Mouse (Mus musculus): ENCODE measurements around the gene Maea.

Gene Maea

DNA sequence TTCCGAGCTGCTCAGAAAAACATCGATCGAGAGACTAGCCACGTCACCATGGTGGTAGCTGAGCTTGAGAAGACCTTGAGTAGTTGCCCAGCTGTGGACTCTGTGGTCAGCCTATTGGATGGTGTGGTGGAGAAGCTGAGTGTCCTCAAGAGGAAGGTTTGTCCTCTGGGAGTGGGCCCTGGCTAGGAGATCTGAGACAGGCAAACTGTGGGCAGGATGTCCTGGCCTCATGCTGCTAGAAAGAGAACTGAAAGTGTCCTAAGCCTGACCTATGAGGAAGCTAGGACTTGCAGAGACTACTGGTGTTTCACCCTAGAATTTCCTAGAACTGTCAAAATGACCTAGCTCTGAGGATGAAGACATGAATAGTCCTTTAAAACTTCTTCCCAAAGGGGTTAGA lies 23.2 kb downstream of the Maea start:
- no peak for DNase-seq

DNA sequence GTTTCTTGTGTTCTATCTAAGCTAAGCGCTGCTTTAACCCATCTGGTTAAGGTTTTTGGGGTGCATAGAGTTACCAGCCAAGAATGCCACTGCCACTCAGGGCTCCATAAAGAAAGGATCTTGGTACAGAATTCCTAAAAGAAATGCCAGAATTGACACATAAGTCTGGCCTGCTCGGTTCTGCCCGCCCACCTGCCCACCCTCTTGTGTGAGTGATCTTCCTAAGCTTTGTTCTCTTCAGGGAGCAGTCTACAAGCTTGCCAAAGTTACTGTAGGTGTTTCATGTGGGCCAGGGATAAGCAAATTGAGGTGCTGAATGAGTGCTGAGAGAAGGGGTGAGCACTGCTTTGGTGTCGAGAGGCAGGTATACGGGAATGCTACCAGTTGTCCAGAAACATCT lies 28.0 kb downstream of the Maea start:
- DNase-seq, result no peak

DNA sequence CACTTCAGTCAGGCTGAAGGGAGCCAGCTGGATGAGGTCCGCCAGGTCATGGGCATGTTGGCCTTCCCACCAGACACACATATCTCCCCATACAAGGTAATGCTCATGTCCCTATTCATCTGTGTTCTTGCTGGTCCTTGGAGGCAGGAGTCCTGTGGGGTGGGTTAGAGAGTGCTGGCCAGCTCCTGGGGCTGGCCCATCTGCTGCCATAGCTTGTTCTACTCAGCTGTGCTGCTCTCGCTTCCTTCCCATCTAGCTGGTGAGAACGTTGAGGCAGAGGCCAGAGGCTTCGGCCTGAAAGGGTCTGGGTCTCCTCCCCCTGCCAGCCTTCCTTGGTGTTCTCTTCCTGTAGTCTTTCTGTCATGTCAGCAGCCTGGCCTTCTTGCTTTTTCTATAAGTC lies 33.3 kb downstream of the Maea start:
- DNase-seq, result peak in 1 of 2 experiments; percentile 12

DNA sequence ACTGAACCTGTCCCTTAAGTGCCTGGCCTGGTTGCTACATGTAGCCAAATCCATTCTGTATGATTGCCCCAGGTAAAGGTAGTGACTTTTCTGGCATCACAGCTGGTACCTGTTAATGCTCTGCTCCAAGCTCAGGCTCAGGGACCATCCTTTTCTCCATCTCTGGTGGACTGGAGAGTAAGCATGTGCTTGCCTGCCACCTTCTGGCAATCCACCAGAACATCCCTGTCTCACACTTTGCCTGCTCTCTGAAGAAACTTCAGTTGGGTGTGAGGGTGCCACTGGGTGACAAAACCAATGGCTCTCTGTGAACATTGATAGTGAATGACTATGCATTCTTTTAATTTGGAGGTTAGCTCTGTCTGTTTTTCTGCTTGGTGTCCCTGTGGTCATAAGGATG lies 35.8 kb downstream of the Maea start:
- DNase-seq, result peak; percentile 57 to 68

DNA sequence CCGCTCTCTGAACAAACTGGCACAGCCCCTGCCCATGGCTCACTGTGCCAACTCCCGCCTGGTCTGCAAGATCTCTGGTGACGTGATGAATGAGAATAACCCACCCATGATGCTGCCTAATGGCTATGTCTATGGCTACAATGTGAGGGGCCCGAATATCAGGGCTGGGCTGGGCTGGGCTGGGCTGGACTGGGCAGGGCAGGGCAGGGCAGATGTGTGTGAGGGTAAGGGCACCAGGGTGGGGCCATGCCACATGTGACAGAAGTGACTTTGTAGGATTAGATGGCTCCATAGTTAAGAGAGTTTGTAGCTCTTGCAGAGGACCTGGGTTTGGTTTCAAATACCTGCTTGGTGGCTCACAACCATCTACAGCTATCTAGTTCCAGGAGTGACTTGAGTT lies 36.4 kb downstream of the Maea start:
- DNase-seq, result peak; percentile 20 to 38

DNA sequence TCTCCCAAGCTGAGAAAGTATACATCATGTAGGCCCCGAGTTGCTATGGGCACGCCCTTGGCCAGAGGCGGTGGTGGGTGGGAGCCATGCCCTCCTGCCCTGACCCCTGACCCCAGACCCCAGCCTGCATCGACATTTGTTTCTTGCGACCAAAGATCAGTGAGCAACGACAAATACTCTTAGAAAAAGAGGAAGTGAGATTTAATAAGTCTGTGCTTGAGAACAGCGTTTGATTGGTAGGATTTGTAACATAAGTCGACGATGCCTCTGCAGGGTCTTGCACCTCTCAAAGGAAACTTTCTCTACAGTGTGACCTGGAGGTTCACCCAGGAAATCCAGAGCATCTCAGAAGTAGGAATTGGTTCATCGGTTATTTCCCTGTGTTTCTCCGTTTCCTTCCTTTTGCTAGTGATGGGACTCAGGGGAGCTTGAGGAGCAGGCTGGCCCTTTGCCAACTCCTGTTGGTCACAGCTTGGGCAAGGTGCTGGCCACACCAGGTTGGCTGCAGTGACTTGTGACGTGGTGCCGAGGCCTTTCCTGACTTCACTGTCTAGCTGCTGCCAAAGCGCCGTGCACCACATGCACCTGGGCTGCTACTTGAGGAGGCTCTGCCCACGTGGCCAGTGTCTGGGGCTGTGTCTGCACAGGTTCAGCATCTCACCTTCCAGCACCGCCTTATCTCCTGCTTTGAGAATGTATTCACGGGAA lies 37.2 kb downstream of the Maea start:
- DNase-seq, result peak; percentile 42 to 50

DNA sequence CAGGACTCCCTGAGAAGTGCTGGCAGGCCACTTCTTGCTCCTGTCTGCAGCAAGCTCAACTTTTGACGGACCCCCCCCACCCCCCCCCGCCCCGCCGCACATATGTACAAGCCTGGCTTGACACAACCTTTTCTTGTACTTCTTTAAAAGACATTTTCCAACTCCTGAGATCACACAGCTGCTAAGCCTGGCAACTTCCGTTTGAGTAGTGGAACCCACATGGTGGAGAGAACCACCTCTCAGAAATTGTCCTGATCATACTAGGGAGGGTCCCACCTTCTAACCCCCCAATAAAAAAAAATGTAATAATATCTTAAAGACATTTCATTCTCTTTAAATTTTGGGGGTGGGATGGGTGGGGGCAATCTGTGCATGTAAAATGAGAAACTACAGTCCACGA lies 41.9 kb downstream of the Maea start:
- DNase-seq, result no peak

DNA sequence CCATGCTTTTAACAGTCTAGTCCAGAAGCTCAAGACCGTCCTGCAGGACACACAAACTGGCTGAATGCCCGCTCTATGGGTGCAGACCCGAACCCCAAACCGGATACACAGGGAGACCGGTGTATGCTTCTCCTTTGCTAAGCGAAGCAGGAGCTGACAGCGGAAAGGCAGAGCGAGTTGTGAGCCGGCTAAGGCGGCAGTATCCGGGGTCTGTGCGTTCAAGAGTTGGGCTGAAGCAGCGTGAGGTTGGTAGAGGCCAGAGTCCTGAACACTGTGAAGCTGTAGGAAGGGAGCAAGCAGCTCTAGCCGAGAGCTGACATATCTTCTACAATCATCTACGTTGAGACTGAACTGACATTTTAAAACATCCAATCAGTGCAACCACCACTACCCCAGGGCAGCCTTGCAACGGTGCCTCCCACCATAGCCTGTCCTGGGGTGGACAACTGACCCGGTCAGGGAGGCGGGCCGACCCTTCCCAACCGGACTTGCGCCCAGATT lies 42.5 kb downstream of the Maea start:
- peak; percentile 64 to 68 for DNase-seq

DNA sequence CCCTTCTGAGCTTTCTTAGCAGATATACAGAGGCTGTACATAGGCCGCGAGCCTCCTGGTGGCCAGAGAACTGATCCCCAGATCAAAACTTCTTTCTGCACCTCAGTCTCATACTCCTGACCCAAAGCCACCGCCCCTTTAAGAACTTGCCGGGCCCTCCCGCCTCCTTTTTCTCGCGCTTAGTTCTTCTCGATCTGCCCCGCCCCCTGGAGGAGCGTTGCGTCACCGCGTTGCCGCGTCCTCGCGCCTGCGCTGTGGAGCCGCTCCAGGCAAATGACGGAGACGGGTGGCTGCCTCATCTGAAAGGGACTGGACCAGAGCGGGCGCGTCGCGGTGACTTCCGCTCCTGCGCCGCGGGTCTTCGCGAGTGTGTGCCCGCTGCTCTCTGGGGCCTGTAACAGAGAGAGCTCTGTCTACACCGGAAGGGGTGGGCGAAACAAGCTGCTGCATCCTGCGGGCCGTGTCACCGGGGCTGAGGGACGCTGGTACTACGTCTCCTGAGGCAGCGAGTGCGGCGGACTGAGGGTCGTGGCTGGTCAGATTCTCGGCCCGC lies 43.1 kb downstream of the Maea start, which contains the start of gene Uvssa:
Gene Uvssa, plus strand, starts transcription at position 248 of the 553 bp plus-strand sequence.
- DNase-seq, result peak; percentile 100

DNA sequence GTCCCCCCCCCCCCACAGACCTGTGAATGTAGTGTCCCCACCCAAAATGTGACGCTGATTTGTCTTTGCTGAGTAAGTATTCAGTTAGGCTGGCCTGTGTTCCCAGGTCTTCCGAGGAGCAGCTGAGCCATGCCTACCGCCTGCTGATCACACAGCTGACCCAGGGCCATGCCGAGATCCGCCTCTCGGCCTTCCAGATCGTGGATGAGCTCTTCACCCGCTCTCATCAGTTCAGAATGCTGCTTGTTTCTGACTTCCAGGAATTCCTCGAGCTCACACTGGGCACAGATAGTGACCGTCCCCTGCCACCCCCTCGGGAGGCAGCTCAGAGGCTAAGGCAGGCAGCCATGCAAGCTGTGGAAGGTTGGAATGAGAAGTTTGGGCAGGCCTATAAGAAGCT lies 52.2 kb downstream of the Maea start:
- peak; percentile 41 to 45 for DNase-seq

DNA sequence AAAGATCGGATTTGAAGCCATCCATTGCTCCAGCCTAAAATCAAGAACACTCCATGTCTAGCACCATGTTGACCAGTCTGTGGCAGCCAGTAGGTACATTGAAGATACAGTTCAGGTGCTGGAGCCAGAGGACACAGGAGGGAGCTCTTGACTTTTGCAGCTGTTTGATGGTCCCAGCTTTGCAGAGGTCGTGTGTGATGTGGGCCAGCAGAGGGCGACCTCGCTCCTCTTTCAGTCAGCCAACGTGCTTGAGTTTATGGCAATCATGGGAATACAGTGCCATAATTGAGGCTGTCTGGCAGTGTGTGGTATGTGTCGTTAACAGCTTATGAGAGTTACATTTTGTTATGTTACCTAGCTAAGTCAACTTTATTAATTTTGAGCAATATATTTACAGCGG lies 58.5 kb downstream of the Maea start:
- peak; percentile 88 to 89 for DNase-seq

DNA sequence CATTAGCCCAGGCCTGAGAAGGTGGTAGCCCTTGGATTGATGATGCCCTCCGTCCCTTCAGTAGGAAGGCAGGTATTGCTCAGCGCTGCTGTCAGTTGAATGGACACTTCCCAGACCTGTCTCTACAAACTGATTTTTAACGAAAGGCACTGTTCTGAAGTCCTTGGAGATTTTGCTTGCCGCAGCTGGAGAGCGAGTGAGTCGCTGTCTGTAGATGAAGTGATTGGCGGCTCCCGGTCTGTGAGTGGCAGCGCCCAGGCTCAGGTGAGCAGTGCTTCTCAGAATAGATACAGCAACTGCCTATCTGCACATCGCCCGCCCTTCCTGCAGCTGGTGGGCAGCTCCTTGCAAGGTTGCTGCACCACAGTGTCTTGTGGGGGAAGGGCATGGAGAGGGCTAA lies 60.4 kb downstream of the Maea start:
- DNase-seq, result no peak

DNA sequence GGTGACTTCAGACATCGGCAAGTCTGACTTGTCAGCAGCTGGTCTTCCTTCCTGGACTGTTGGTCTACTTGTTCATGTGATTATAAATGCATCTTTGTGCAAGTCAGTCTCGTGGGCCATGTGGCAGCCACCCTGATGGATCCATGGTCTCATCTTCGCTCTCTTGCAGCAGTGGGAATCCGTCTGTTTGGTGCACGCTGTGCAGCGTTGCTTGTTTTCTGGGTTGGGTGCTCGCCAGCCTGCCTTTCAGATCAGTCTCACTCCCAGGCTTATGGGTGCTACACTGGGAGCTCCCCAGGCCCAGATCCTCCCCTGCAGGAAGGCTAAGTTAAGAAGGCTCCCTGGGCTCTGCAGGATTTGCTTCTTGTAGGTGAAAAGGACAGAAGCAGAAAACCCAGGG lies 61.5 kb downstream of the Maea start:
- no peak for DNase-seq

DNA sequence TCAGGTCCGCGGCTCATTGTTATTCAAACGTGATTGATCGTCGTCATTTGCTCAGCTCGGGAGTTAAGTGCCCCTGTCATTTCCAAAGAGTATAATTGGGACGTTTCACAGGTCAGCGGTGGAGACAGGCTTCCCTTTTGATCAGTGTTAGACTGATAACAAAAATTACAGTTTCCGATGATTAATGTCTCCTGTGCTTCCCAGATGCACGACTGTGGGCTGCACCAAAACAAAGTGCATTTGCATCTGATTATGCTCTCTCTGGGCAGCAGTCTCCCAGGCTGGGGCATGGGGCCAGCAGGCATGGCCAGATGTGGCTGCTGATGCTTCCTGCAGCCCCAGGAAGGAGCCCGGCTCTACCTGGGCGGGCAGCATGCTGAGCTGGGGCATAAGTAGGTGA lies 65.5 kb downstream of the Maea start:
- DNase-seq, result no peak

DNA sequence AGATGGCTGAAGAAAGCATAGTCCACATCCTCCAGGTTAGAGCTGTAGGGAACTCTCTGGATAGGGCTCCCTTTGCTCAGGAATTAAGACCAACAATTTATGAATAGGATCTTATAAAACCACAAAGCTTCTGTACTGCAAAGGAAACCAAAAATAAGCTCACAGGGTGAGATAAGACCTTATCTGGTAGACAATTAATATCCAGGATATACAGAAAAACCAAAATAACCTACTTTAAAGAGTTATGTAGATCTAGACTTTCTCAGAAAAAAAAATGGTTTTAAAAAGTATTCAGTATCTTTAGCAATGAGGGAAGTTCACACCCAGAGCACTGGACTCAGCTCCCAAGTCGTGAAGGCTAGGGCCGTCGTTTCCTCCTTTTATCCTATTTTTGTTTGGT lies 85.0 kb downstream of the Maea start:
- no peak for DNase-seq
